Mouse (Mus musculus) left cerebral cortex, adult 9 months (tissue): ENCODE results near the gene Def6.

ENCODE experiments used
- DNase-seq, 2 experiments: peaks; one replicate each; pipeline ENCODE4 v3.0.0; 2022; ENCODE audit warnings: low spot score in 2 of 2

Def6 gene

GRCm38 (mm10) chr17:28207591-28208313 is at the start of gene Def6:
Gene Def6, plus strand, starts transcription at chr17:28207778.
- peak in 1 of 2 experiments; percentile 52 for DNase-seq

- no peak for DNase-seq
These were observed 47.2 kb upstream of the Def6 start for GRCm38 (mm10) chr17:28160361-28160760.

- no peak for DNase-seq
These were observed 46.2 kb upstream of the Def6 start for GRCm38 (mm10) chr17:28161310-28161881.

GRCm38 (mm10) chr17:28163666-28164065 is 43.9 kb upstream of the Def6 start:
- peak in 1 of 2 experiments; percentile 80 for DNase-seq

GRCm38 (mm10) chr17:28170460-28171305 is 36.9 kb upstream of the Def6 start:
- peak in 1 of 2 experiments; percentile 66 for DNase-seq

GRCm38 (mm10) chr17:28172690-28173089 is 34.9 kb upstream of the Def6 start:
- no peak for DNase-seq

- DNase-seq, result peak; percentile 79 to 88
These were observed 30.6 kb upstream of the Def6 start, which contains the start of gene Zfp523 for GRCm38 (mm10) chr17:28176775-28177539. Gene Zfp523, plus strand, starts transcription at chr17:28177129.

- no peak for DNase-seq
These were observed 30.0 kb upstream of the Def6 start for GRCm38 (mm10) chr17:28177540-28178046.

GRCm38 (mm10) chr17:28180331-28180730 is 27.2 kb upstream of the Def6 start:
- no peak for DNase-seq

- DNase-seq, result no peak
These were observed 26.6 kb upstream of the Def6 start for GRCm38 (mm10) chr17:28180783-28181544.

- DNase-seq, result no peak
These were observed 22.5 kb upstream of the Def6 start for GRCm38 (mm10) chr17:28184971-28185638.

GRCm38 (mm10) chr17:28188313-28188712 is 19.3 kb upstream of the Def6 start:
- no peak for DNase-seq

GRCm38 (mm10) chr17:28192754-28193153 is 14.8 kb upstream of the Def6 start:
- DNase-seq, result no peak

- no peak for DNase-seq
These were observed 14.0 kb upstream of the Def6 start for GRCm38 (mm10) chr17:28193559-28193958.

GRCm38 (mm10) chr17:28195033-28195432 is 12.5 kb upstream of the Def6 start:
- DNase-seq, result no peak

GRCm38 (mm10) chr17:28197646-28198045 is 9.9 kb upstream of the Def6 start:
- DNase-seq, result no peak

GRCm38 (mm10) chr17:28201982-28202381 is 5.6 kb upstream of the Def6 start:
- DNase-seq, result no peak

- peak in 1 of 2 experiments; percentile 44 for DNase-seq
These were observed 3.4 kb upstream of the Def6 start for GRCm38 (mm10) chr17:28204052-28204720.

GRCm38 (mm10) chr17:28205443-28205842 is 2.1 kb upstream of the Def6 start:
- DNase-seq, result no peak

GRCm38 (mm10) chr17:28207092-28207491 is 486 bp upstream of the Def6 start:
- no peak for DNase-seq
